Mouse (Mus musculus) neural tube, embryonic 10.5 days (tissue): Measurements from ENCODE around the gene Xlr3a.
"Not testable (repeated sequence)": the region's sequence is repeated elsewhere in the genome, so short reads cannot be mapped to it uniquely, and the experiment has no call there.

Experiments
- DNase-seq: peaks from one replicate; pipeline ENCODE4 v3.0.0-alpha.2; 2017; ENCODE audit warnings: low spot score; ENCODE audit errors: extremely low spot score

The Xlr3a gene

GRCm38 (mm10) chrX:73096941-73097508 lies at the start of gene Xlr3a:
Xlr3a (minus strand) TSS chrX:73097095.
- DNase-seq, result not testable (repeated sequence)

- DNase-seq, result not testable (repeated sequence)
Observed at GRCm38 (mm10) chrX:73143218-73143618, 46.3 kb upstream of the Xlr3a start.

- DNase-seq, result not testable (repeated sequence)
Observed at GRCm38 (mm10) chrX:73122859-73123829, 26.2 kb upstream of the Xlr3a start.

DNA sequence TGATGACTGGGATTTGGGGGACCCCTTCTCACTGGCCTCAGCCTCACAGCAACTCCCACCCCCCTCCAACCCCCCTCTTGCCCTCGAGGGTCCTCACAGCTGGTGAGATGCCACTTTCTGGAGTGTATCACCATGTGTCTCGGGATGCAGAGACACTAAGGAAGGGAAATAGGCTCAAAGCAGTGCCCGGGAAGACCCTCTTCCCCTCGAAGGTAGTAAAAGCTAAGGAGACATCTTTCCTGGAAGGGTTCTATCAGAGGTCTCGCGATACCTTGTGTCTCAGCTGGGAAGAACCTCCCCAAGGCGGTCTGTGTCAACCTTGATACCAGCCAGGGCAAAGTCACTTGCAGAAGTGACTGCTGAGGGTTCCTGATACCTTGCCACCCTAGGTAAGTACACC lies 19.9 kb upstream of the Xlr3a start, which contains the start of gene Gm14685:
TSS of gene Gm14685 (plus strand) at position 301 of the 400 bp plus-strand sequence.
- not testable (repeated sequence) for DNase-seq

DNA sequence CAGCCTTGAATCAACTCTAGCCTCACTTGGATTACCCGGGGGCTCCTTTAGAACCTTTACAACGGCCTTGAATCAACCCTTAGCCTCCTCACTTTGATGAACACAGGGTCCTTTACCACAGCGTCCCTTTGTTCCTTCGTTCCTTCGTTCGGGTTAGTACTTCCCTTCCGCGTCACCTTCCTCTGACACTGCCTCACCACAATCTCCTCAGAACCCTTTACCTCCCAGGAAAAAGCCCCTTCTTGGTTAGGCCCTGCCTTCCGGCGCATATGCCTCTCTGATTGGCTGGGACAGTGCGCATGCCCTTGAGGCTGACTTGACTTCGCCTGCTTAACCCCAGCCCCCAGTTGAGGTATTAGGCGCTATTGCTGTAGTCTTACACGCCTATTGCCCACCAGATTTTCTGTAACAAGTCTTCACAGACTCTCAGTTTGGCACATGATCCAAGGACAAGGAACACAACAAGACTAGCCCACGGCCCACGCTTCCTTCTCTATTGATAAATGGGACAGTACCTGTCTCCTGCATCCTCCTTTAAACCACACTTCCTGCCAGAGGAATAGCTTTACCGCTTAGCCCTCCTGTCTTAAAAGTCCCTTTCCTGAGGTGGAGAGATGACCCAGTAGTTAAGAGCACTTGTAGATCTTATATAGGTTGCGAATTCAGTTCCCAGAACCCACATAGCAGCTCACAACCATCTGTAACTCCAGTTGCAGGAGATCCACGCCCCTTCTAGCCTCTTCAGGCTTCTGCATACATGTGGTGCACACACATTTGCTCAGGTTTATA lies 14.4 kb downstream of the Xlr3a start, which contains the start of gene Xlr4a:
TSS of gene Xlr4a (minus strand) at position 212 of the 789 bp plus-strand sequence.
- not testable (repeated sequence) for DNase-seq

GRCm38 (mm10) chrX:73066765-73067312 lies 30.1 kb downstream of the Xlr3a start:
- DNase-seq, result not testable (repeated sequence)

DNA sequence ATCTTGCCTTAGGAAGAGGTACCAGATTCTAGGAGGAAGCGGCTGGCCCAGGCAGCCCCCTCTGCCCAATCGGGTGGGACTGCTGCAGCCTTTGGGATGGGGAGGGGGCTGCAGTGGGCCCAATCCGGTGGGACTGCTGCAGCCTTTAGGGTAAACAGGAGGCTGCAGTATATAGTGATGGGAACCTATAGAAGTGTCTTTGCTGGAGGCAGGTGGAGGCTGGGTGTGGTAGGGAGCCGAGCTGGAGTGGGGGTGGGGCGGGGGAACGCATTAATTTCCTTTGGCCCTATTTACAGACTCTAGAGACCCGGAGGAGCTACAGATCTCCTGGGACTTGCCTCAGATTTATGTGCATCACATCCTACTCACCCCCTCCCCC lies 32.5 kb downstream of the Xlr3a start, which contains the start of gene Pnma3:
TSS of gene Pnma3 (plus strand) at position 373 of the 379 bp plus-strand sequence.
- no peak for DNase-seq

DNA sequence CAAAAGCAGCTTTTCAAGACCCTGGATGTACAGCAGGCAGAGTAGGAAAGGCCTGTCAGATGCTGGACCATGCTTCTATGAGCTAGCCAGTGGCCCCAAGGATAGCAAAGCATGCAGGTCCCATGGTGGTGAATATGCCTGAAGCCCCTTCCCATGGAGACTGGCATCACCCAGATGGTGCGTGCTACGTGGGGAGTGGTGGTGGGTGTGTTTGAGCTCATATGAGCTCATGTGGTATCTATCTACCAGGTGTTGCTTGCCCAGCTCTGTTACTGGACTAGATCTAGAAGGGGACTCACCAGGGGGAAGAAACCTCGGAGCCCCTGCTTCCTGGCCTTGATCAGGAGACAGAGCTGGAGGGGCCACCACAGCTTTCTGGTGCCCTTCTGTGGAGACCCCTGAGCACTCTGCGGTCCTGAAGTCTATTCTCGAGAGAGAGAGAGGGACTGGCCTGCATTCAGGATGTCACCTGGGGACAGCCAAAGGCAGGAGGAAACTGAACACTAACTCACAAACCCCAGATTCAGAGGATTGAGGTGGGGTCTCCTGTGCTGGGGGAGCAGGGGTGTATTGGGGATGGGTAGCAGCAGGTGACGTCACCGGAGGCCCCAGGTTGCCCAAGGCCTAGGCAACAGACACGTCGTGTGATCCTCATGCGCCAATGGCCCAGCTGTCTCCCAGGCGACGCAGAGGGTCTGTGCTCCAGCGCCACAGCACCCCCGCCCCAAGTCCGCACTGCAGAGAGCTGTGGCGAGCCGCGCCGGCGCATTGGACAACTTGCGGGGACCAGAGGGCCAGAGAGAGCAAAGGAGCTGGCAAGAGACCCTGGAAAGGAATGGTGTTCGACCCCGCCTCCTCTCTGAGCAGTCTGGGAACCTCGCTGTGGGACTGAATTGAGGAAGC lies 33.1 kb downstream of the Xlr3a start:
- DNase-seq, result peak; percentile 28

GRCm38 (mm10) chrX:73062323-73062722 lies 34.6 kb downstream of the Xlr3a start:
- DNase-seq, result no peak

DNA sequence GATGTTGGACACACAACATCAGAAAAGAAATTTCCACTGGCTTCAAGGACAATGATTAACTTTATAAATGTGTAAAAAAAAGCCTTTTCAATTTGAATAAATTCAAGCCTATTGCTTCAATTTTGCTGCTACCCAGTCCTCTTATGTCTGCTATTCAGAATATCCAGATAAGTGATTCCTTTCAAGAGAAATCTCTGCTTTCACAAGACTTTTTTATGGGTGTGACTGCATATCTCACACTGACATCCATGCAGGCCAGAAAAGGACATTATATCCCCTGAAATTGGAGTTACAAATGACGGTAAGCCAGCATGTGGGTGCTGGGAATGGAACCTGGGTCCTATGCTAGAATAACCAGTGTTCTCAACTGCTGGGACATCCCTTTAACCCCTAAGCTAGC lies 35.4 kb downstream of the Xlr3a start:
- no peak for DNase-seq

DNA sequence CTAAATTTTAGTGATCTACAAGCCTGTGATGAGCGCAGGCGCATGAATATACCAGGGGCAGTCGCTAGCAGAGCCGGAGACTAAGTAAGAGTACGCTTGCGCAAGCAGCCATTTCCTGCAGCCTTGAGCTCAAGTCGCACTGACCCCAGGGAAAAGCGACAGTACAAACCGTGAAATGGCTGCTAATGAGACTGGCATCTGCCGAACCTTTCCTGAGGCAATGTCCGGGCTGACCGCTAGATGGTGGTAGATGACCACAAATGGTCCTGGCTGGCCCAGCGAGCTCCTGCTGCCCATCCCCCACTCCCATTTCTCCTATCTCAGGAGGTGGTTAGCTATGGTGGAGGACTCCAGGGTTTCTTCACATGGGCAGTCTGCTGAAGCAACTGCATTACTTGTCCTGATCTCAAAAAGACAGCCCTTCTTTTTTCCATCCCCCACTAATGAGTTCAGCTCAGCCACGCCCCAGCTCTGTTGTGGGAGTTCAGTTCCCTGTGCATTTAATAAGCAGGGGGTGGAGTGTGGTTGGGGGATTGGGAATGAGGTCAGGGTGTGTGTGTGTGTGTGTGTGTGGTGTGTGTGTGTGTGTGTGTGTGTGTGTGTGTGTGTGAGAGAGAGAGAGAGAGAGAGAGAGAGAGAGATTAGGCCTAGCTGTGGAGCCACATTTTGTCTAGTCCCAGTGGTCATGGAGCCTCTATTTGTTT lies 42.9 kb downstream of the Xlr3a start:
- DNase-seq, result peak; percentile 90

DNA sequence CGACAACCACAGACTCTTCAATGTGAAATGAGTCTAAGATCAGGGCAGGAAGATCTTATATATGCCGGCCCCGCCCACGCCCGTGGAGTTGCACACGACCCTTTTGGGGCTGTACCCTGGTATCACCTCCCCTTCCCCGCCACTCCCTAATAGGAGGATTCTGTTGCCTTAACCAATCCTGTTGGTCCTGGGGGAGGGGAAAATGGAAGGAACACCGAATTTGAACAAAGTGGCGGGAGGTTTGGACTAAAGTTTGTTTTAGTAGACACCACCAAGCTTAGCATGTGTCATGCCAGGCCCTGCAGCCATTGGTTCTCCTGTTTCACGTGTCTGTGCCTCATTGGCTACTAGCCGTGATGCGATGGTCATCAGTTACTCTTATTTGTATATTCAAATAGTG lies 57.2 kb downstream of the Xlr3a start:
- DNase-seq, result no peak

GRCm38 (mm10) chrX:73038831-73039230 lies 58.1 kb downstream of the Xlr3a start:
- DNase-seq, result no peak

GRCm38 (mm10) chrX:73037003-73037402 lies 59.9 kb downstream of the Xlr3a start, which contains the start of gene Pnma5:
Pnma5 (minus strand) TSS chrX:73037103.
- no peak for DNase-seq
